Mouse (Mus musculus): ENCODE measurements at regions not wholly inside any gene's neighbourhood (a gene's known extent, or its start where the extent isn't known, plus 50 kb on each side); places are given as distances from the start of the nearest gene placed in this dataset.

DNA sequence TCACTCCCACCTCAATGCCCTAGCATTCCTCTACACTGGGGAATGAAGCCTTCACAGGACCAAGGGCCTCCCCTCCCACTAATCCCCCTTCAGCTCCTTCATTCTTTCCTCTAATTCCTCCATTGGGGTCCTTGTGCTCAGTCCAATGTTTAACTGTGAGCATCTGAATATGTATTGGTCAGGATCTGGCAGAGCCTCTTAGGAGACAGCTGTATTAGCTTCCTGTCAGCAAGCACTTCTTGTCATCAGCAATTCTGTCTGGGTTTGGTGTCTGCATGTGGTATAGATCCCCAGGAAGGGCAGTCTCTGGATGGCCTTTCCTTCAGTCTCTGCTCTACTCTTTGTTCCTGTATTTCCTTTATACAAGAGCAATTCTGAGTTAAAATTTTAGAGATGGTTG is 426.8 kb upstream of the 2610001J05Rik start:
- Histone ChIP-seq H3K27me3 (ENCODE audit: control insufficient read depth, insufficient read depth, low read length) (no peaks in the 10 kb centered on the region), H3K9ac (ENCODE audit: low read depth, low read length) (no peak overlapping the region), H3K27ac (ENCODE audit: low read depth, low read length) (no peak overlapping the region), H3K4me1 (ENCODE audit: control insufficient read depth, insufficient read depth, low read length) (no peaks in the 10 kb centered on the region), H3K36me3 (ENCODE audit: control insufficient read depth, insufficient read depth, low read length) (no peaks in the 10 kb centered on the region), H3K4me3 (ENCODE audit: low read depth, low read length) (no peak overlapping the region), H3K4me2 (no peak overlapping the region), H3K9me3 (replicated peaks; ENCODE audit: control insufficient read depth, low read length) (no peaks in the 10 kb centered on the region)
- ATAC-seq (replicated peaks; ENCODE audit: insufficient number of reproducible peaks, low FRiP score, low TSS enrichment) = no peak

- no peaks in the 10 kb centered on the region for H3K27me3 ChIP-seq (ENCODE audit: control insufficient read depth, insufficient read depth, low read length)
- no peak overlapping the region for H3K4me3 ChIP-seq (ENCODE audit: low read depth, low read length)
- no peak overlapping the region for H3K27ac ChIP-seq (ENCODE audit: low read depth, low read length)
- no peak for ATAC-seq (replicated peaks; ENCODE audit: insufficient number of reproducible peaks, low FRiP score, low TSS enrichment)
- no peaks in the 10 kb centered on the region for H3K36me3 ChIP-seq (ENCODE audit: control insufficient read depth, insufficient read depth, low read length)
- H3K9me3 ChIP-seq (replicated peaks; ENCODE audit: control insufficient read depth, low read length) = no peaks in the 10 kb centered on the region
- H3K9ac ChIP-seq (ENCODE audit: low read depth, low read length) = no peak overlapping the region
- no peak overlapping the region for H3K4me2 ChIP-seq
- no peaks in the 10 kb centered on the region for H3K4me1 ChIP-seq (ENCODE audit: control insufficient read depth, insufficient read depth, low read length)
These were observed 426.1 kb upstream of the 2610001J05Rik start for GRCm38 (mm10) chr6:14297428-14297827.

DNA sequence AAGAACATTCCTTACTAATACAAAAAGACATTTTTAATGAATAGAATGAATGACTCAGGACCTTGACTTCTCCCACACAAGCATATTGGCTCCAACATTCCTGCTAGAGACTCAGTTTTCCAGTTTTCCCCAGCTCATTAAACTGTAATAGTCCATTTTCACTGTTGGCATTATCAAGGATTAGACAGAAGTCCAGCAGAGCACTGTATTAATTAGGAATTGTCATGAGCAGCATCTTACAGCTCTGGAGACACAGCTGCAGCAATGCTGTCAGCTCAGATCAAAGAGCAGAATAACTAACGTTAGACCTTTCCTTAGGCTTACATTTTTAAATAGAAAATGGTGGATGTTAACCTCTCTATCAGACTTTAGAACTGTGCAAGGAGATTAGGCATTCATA is 419.5 kb upstream of the 2610001J05Rik start:
- ATAC-seq (replicated peaks; ENCODE audit: insufficient number of reproducible peaks, low FRiP score, low TSS enrichment) = no peak
- Histone ChIP-seq H3K4me2 (no peak overlapping the region), H3K27ac (ENCODE audit: low read depth, low read length) (no peak overlapping the region), H3K36me3 (ENCODE audit: control insufficient read depth, insufficient read depth, low read length) (no peaks in the 10 kb centered on the region), H3K9me3 (replicated peaks; ENCODE audit: control insufficient read depth, low read length) (no peaks in the 10 kb centered on the region), H3K4me1 (ENCODE audit: control insufficient read depth, insufficient read depth, low read length) (no peaks in the 10 kb centered on the region), H3K27me3 (ENCODE audit: control insufficient read depth, insufficient read depth, low read length) (no peaks in the 10 kb centered on the region), H3K4me3 (ENCODE audit: low read depth, low read length) (no peak overlapping the region), H3K9ac (ENCODE audit: low read depth, low read length) (no peak overlapping the region)
- 49% methylated on average over 1 of the region's 1 CpGs for WGBS (ENCODE audit: insufficient replicate concordance)

- Histone ChIP-seq H3K27ac (ENCODE audit: low read depth, low read length) (no peak overlapping the region), H3K9me3 (replicated peaks; ENCODE audit: control insufficient read depth, low read length) (no peaks in the 10 kb centered on the region), H3K4me3 (ENCODE audit: low read depth, low read length) (no peak overlapping the region), H3K4me2 (no peak overlapping the region), H3K9ac (ENCODE audit: low read depth, low read length) (no peak overlapping the region), H3K27me3 (ENCODE audit: control insufficient read depth, insufficient read depth, low read length) (no peaks in the 10 kb centered on the region), H3K36me3 (ENCODE audit: control insufficient read depth, insufficient read depth, low read length) (no peaks in the 10 kb centered on the region), H3K4me1 (ENCODE audit: control insufficient read depth, insufficient read depth, low read length) (no peaks in the 10 kb centered on the region)
- no peak for ATAC-seq (replicated peaks; ENCODE audit: insufficient number of reproducible peaks, low FRiP score, low TSS enrichment)
- 89% methylated on average over 2 of the region's 2 CpGs for WGBS (ENCODE audit: insufficient replicate concordance)
These were observed 410.2 kb upstream of the 2610001J05Rik start for GRCm38 (mm10) chr6:14281476-14281875.

DNA sequence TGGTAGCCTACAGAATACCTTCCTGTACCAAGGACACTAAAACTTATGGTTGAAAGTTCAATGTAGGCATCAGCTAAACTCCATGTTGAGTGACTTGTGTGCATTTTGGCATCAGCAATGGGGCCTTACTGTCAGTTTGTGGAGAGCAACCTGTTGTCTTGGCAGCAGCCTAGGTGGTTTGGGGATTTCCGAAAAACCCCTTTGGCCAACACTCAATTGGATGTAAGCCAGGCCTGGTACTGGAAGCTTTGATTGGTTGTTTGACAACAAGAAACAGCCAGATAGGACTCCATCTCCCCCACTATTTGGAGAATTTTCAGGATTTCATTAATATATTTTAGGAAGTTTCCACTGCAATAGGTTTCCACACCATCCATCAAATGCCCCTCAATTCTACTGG is 390.6 kb upstream of the 2610001J05Rik start:
- H3K36me3 ChIP-seq (ENCODE audit: control insufficient read depth, insufficient read depth, low read length) = no peaks in the 10 kb centered on the region
- H3K9me3 ChIP-seq (replicated peaks; ENCODE audit: control insufficient read depth, low read length) = no peaks in the 10 kb centered on the region
- H3K27ac ChIP-seq (ENCODE audit: low read depth, low read length) = no peak overlapping the region
- WGBS (ENCODE audit: insufficient replicate concordance) = 93% methylated on average over 1 of the region's 1 CpGs
- no peaks in the 10 kb centered on the region for H3K4me1 ChIP-seq (ENCODE audit: control insufficient read depth, insufficient read depth, low read length)
- ATAC-seq (replicated peaks; ENCODE audit: insufficient number of reproducible peaks, low FRiP score, low TSS enrichment) = no peak
- H3K4me2 ChIP-seq = no peak overlapping the region
- H3K4me3 ChIP-seq (ENCODE audit: low read depth, low read length) = no peak overlapping the region
- H3K27me3 ChIP-seq (ENCODE audit: control insufficient read depth, insufficient read depth, low read length) = no peaks in the 10 kb centered on the region
- no peak overlapping the region for H3K9ac ChIP-seq (ENCODE audit: low read depth, low read length)

- Histone ChIP-seq H3K4me1 (ENCODE audit: control insufficient read depth, insufficient read depth, low read length) (no peaks in the 10 kb centered on the region), H3K27ac (ENCODE audit: low read depth, low read length) (no peak overlapping the region), H3K4me3 (ENCODE audit: low read depth, low read length) (no peak overlapping the region), H3K27me3 (ENCODE audit: control insufficient read depth, insufficient read depth, low read length) (no peaks in the 10 kb centered on the region), H3K4me2 (no peak overlapping the region), H3K36me3 (ENCODE audit: control insufficient read depth, insufficient read depth, low read length) (no peaks in the 10 kb centered on the region), H3K9ac (ENCODE audit: low read depth, low read length) (no peak overlapping the region), H3K9me3 (replicated peaks; ENCODE audit: control insufficient read depth, low read length) (no peaks in the 10 kb centered on the region)
- no peak for ATAC-seq (replicated peaks; ENCODE audit: insufficient number of reproducible peaks, low FRiP score, low TSS enrichment)
These were observed 369.0 kb upstream of the 2610001J05Rik start for GRCm38 (mm10) chr6:14240331-14240730.

- no peaks in the 10 kb centered on the region for H3K36me3 ChIP-seq (ENCODE audit: control insufficient read depth, insufficient read depth, low read length)
- H3K27me3 ChIP-seq (ENCODE audit: control insufficient read depth, insufficient read depth, low read length) = no peaks in the 10 kb centered on the region
- no peak overlapping the region for H3K27ac ChIP-seq (ENCODE audit: low read depth, low read length)
- ATAC-seq (replicated peaks; ENCODE audit: insufficient number of reproducible peaks, low FRiP score, low TSS enrichment) = no peak
- no peak overlapping the region for H3K4me3 ChIP-seq (ENCODE audit: low read depth, low read length)
- no peaks in the 10 kb centered on the region for H3K9me3 ChIP-seq (replicated peaks; ENCODE audit: control insufficient read depth, low read length)
- H3K4me1 ChIP-seq (ENCODE audit: control insufficient read depth, insufficient read depth, low read length) = no peaks in the 10 kb centered on the region
- H3K9ac ChIP-seq (ENCODE audit: low read depth, low read length) = no peak overlapping the region
- 76% methylated on average over 2 of the region's 2 CpGs for WGBS (ENCODE audit: insufficient replicate concordance)
- H3K4me2 ChIP-seq = no peak overlapping the region
These were observed 367.8 kb upstream of the 2610001J05Rik start for GRCm38 (mm10) chr6:14239151-14239550.

GRCm38 (mm10) chr6:14230823-14231222 is 359.5 kb upstream of the 2610001J05Rik start:
- H3K27me3 ChIP-seq (ENCODE audit: control insufficient read depth, insufficient read depth, low read length) = no peaks in the 10 kb centered on the region
- H3K36me3 ChIP-seq (ENCODE audit: control insufficient read depth, insufficient read depth, low read length) = no peaks in the 10 kb centered on the region
- WGBS (ENCODE audit: insufficient replicate concordance) = 90% methylated on average over 2 of the region's 2 CpGs
- H3K4me1 ChIP-seq (ENCODE audit: control insufficient read depth, insufficient read depth, low read length) = no peaks in the 10 kb centered on the region
- H3K27ac ChIP-seq (ENCODE audit: low read depth, low read length) = no peak overlapping the region
- ATAC-seq (replicated peaks; ENCODE audit: insufficient number of reproducible peaks, low FRiP score, low TSS enrichment) = no peak
- no peak overlapping the region for H3K4me2 ChIP-seq
- no peaks in the 10 kb centered on the region for H3K9me3 ChIP-seq (replicated peaks; ENCODE audit: control insufficient read depth, low read length)
- no peak overlapping the region for H3K9ac ChIP-seq (ENCODE audit: low read depth, low read length)
- no peak overlapping the region for H3K4me3 ChIP-seq (ENCODE audit: low read depth, low read length)

DNA sequence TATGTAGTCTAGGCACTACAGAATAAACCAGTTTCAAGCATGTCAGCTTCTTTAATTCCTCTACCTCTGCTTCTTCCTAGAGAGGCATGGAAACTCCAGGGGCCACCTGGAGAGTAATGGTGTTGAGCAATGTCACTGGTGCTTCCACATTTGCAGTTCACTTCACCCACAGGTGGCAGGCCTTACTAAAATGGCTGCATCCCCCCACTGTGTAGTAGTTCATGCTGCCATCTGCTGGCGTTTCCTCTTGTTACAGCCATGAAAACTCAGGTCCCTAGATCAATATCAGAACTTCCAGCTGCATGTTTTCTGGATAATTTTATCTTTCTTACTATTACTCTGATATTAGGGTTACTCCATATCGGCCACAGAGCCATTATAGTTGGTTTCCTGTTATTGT is 336.2 kb upstream of the 2610001J05Rik start:
- 20% methylated on average over 2 of the region's 2 CpGs for WGBS (ENCODE audit: insufficient replicate concordance)
- H3K4me3 ChIP-seq (ENCODE audit: low read depth, low read length) = no peak overlapping the region
- no peaks in the 10 kb centered on the region for H3K36me3 ChIP-seq (ENCODE audit: control insufficient read depth, insufficient read depth, low read length)
- no peaks in the 10 kb centered on the region for H3K9me3 ChIP-seq (replicated peaks; ENCODE audit: control insufficient read depth, low read length)
- no peak for ATAC-seq (replicated peaks; ENCODE audit: insufficient number of reproducible peaks, low FRiP score, low TSS enrichment)
- no peak overlapping the region for H3K27ac ChIP-seq (ENCODE audit: low read depth, low read length)
- H3K9ac ChIP-seq (ENCODE audit: low read depth, low read length) = no peak overlapping the region
- H3K27me3 ChIP-seq (ENCODE audit: control insufficient read depth, insufficient read depth, low read length) = no peaks in the 10 kb centered on the region
- H3K4me2 ChIP-seq = no peak overlapping the region
- H3K4me1 ChIP-seq (ENCODE audit: control insufficient read depth, insufficient read depth, low read length) = no peaks in the 10 kb centered on the region

All from heart, embryonic 11.5 days (tissue).